Mouse (Mus musculus): ENCODE measurements around the gene Ifnl3. TPM values are rescaled to one million over a fixed set of nuclear protein-coding genes. Genes with fewer than 3 reads are reported as not detected.
A peak's percentile ranks its signal among the peaks of the same experiment; 100 is the strongest.

Gene Ifnl3
- polyA plus RNA-seq, 1 experiment from 2014 or later, result not detected

DNA sequence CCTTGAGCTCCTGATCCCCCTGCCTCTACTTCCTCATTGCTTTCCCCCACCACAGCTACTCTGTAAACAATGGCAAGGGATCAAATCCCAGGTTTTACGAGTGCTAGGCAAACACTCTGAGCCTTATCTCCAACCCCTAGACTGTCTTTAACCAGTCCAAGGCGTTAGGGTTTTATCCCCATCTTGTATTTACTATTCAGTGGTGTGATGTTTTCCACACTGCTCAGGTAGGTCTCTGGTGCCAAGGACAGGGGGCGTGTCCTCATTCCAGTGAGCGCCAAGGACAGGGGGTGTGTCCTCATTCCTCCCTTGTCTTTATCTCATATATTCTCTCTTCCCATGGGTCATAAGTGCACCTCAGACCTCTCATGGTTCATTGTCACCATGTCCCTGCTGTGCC, 17.9 kb downstream of the Ifnl3 start, which contains the start of gene Sycn:
Gene Sycn (plus strand): TSS at position 360 of the 400 bp plus-strand sequence.
- Histone ChIP-seq H3K4me2 (ENCODE audit: low read length) (no peak within 1 kb of the TSS), H3K36me3 (ENCODE audit: control insufficient read depth, insufficient read depth, low read length) (no peaks in the 10 kb centered on the region), H3K9me3 (replicated peaks; ENCODE audit: control insufficient read depth, low read length) (no peaks in the 10 kb centered on the region), H3K27ac (ENCODE audit: low read depth, low read length) (no peak within 1 kb of the TSS), H3K27me3 (replicated peaks; ENCODE audit: control insufficient read depth, insufficient read depth, low read length) (peaks cover 14% of the 10 kb centered on the region), H3K4me1 (ENCODE audit: control insufficient read depth, insufficient read depth, low read length) (no peaks in the 10 kb centered on the region), H3K9ac (ENCODE audit: low read length) (no peak within 1 kb of the TSS), H3K4me3 (ENCODE audit: low read depth, low read length) (no peak within 1 kb of the TSS)
- whole genome bisulfite sequencing, result 87% methylated on average over 4 of the region's 4 CpGs
- ATAC-seq (no peak), DNase-seq (ENCODE audit: low spot score) (no peak)

DNA sequence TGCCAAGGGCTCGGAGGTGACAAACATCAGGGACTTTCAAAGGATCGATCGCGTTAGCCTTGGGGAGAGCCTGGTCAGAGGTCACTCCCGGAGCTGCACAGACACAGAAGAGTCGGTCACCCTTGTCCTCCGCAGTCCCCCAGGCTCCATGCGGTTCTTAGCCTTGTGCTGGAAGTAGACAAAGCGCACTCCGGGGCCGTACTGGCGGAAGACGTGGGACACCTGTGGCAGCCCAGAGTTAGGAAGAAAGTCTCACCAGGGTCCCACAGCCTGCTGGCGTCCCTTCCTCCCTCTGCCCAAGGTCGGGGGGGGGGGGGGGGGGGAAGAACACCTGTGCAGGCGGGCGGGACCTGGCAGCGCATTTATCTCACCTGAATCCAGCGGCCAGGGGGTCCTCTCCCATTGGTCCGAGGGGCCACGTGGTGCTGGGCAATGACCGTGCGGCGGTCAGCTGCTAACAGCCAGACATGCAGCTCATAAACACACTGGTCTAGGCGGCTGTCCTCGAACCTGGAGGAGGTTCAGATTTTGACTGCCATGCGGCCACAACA, 21.5 kb downstream of the Ifnl3 start:
- no peak overlapping the region for H3K27ac ChIP-seq (ENCODE audit: low read depth, low read length)
- no peaks in the 10 kb centered on the region; the same call in 1 of the 2 replicates for H3K4me1 ChIP-seq (ENCODE audit: control insufficient read depth, insufficient read depth, low read length)
- H3K27me3 ChIP-seq (replicated peaks; ENCODE audit: control insufficient read depth, insufficient read depth, low read length), result peaks cover 31% of the 10 kb centered on the region
- no peaks in the 10 kb centered on the region for H3K9me3 ChIP-seq (replicated peaks; ENCODE audit: control insufficient read depth, low read length)
- H3K36me3 ChIP-seq (ENCODE audit: control insufficient read depth, insufficient read depth, low read length), result no peaks in the 10 kb centered on the region
- 5% methylated on average over 24 of the region's 27 CpGs for WGBS
- ATAC-seq (no peak), DNase-seq (ENCODE audit: low spot score) (no peak)
- no peak overlapping the region for H3K9ac ChIP-seq (ENCODE audit: low read length)
- peak overlapping the region; percentile 28; the same call in 1 of the 2 replicates for H3K4me2 ChIP-seq (ENCODE audit: low read length)
- no peak overlapping the region for H3K4me3 ChIP-seq (ENCODE audit: low read depth, low read length)

DNA sequence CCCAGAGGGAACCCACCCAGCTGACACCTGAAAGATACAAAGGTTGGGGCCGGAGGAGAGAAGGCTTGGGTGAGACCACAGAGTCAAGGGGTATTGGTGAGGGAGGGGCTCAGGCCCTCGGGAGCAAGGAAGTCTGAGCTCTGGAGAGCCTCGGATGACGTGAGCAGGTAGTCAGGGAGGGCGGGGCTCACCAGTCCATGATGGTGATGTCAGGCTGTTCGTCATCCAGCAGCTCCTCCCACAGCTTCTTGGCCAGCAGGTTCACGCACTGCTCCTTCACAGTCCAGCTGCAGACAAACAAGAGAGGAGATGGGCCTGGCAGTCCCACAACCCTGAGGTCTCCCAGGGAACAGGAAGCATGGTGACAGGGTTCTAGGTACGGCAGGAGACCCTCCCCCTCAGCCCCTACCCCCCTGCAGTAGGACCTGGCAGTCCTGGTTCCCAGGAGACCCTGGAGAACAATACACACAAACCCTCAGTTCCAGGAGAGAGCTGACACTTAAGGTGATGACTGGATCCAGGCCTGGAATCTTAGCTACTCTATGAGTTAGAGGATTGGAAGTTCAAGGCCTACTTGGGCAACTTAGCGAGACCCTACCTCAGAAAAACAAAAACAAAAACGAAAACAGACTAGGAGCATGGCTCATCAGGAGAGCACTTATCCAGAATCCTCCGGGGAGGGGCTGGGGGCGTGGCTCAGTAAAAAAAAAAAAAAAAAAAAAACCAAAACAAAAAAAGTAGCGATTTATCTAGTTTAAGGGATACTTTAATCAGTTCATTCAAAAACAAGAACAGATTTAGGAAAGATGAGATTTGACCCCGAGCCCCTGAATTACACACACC, 22.6 kb downstream of the Ifnl3 start:
- peaks cover 31% of the 10 kb centered on the region for H3K27me3 ChIP-seq (replicated peaks; ENCODE audit: control insufficient read depth, insufficient read depth, low read length)
- H3K36me3 ChIP-seq (ENCODE audit: control insufficient read depth, insufficient read depth, low read length), result no peaks in the 10 kb centered on the region
- DNase-seq (ENCODE audit: low spot score) (no peak), ATAC-seq (no peak; the same call in 1 of the 2 replicates)
- WGBS, result 24% methylated on average over 14 of the region's 14 CpGs
- H3K9me3 ChIP-seq (replicated peaks; ENCODE audit: control insufficient read depth, low read length), result no peaks in the 10 kb centered on the region
- no peak overlapping the region for H3K4me3 ChIP-seq (ENCODE audit: low read depth, low read length)
- H3K27ac ChIP-seq (ENCODE audit: low read depth, low read length), result no peak overlapping the region
- H3K4me1 ChIP-seq (ENCODE audit: control insufficient read depth, insufficient read depth, low read length), result no peaks in the 10 kb centered on the region; the same call in 1 of the 2 replicates
- no peak overlapping the region for H3K9ac ChIP-seq (ENCODE audit: low read length)
- no peak overlapping the region for H3K4me2 ChIP-seq (ENCODE audit: low read length)

- no peak overlapping the region for H3K27ac ChIP-seq (ENCODE audit: low read depth, low read length)
- no peak for ATAC-seq
- H3K36me3 ChIP-seq (ENCODE audit: control insufficient read depth, insufficient read depth, low read length), result no peaks in the 10 kb centered on the region
- H3K4me3 ChIP-seq (ENCODE audit: low read depth, low read length), result no peak overlapping the region
- 47% methylated on average over 7 of the region's 7 CpGs for WGBS
- no peaks in the 10 kb centered on the region for H3K9me3 ChIP-seq (replicated peaks; ENCODE audit: control insufficient read depth, low read length)
- peaks cover 31% of the 10 kb centered on the region for H3K27me3 ChIP-seq (replicated peaks; ENCODE audit: control insufficient read depth, insufficient read depth, low read length)
- no peak overlapping the region for H3K9ac ChIP-seq (ENCODE audit: low read length)
- no peak overlapping the region for H3K4me2 ChIP-seq (ENCODE audit: low read length)
- no peaks in the 10 kb centered on the region; the same call in 1 of the 2 replicates for H3K4me1 ChIP-seq (ENCODE audit: control insufficient read depth, insufficient read depth, low read length)
- no peak for DNase-seq (ENCODE audit: low spot score)
Measured at GRCm38 (mm10) chr7:28545891-28546210, 23.2 kb downstream of the Ifnl3 start.

- H3K4me3 ChIP-seq (ENCODE audit: low read depth, low read length), result peak overlapping the region; percentile 19
- H3K27me3 ChIP-seq (replicated peaks; ENCODE audit: control insufficient read depth, insufficient read depth, low read length), result peaks cover 31% of the 10 kb centered on the region
- H3K9me3 ChIP-seq (replicated peaks; ENCODE audit: control insufficient read depth, low read length), result no peaks in the 10 kb centered on the region
- no peak for DNase-seq (ENCODE audit: low spot score)
- H3K36me3 ChIP-seq (ENCODE audit: control insufficient read depth, insufficient read depth, low read length), result no peaks in the 10 kb centered on the region
- no peak for ATAC-seq
- H3K27ac ChIP-seq (ENCODE audit: low read depth, low read length), result no peak overlapping the region
- peak overlapping the region; percentile 52 for H3K4me2 ChIP-seq (ENCODE audit: low read length)
- H3K9ac ChIP-seq (ENCODE audit: low read length), result peak overlapping the region; percentile 40; the same call in 1 of the 2 replicates
- WGBS, result 1% methylated on average over 22 of the region's 22 CpGs
- H3K4me1 ChIP-seq (ENCODE audit: control insufficient read depth, insufficient read depth, low read length), result no peaks in the 10 kb centered on the region; the same call in 1 of the 2 replicates
Measured at GRCm38 (mm10) chr7:28546649-28547048, 24.0 kb downstream of the Ifnl3 start.

- Histone ChIP-seq H3K27ac (ENCODE audit: low read depth, low read length) (no peak within 1 kb of the TSS), H3K4me3 (ENCODE audit: low read depth, low read length) (peak within 1 kb of the TSS; percentile 19), H3K27me3 (replicated peaks; ENCODE audit: control insufficient read depth, insufficient read depth, low read length) (peaks cover 31% of the 10 kb centered on the region), H3K4me2 (ENCODE audit: low read length) (peak within 1 kb of the TSS; percentile 52), H3K9me3 (replicated peaks; ENCODE audit: control insufficient read depth, low read length) (no peaks in the 10 kb centered on the region), H3K4me1 (ENCODE audit: control insufficient read depth, insufficient read depth, low read length) (no peaks in the 10 kb centered on the region; the same call in 1 of the 2 replicates), H3K9ac (ENCODE audit: low read length) (peak within 1 kb of the TSS; percentile 40; the same call in 1 of the 2 replicates), H3K36me3 (ENCODE audit: control insufficient read depth, insufficient read depth, low read length) (no peaks in the 10 kb centered on the region)
- no peak for DNase-seq (ENCODE audit: low spot score)
- whole genome bisulfite sequencing, result 7% methylated on average over 5 of the region's 5 CpGs
- no peak for ATAC-seq
Measured at GRCm38 (mm10) chr7:28547154-28547553, 24.5 kb downstream of the Ifnl3 start, which contains the start of gene Nccrp1. Gene Nccrp1 (minus strand): TSS chr7:28547254.

- H3K27me3 ChIP-seq (replicated peaks; ENCODE audit: control insufficient read depth, insufficient read depth, low read length), result peaks cover 31% of the 10 kb centered on the region
- no peaks in the 10 kb centered on the region for H3K36me3 ChIP-seq (ENCODE audit: control insufficient read depth, insufficient read depth, low read length)
- H3K4me3 ChIP-seq (ENCODE audit: low read depth, low read length), result no peak overlapping the region
- no peaks in the 10 kb centered on the region for H3K9me3 ChIP-seq (replicated peaks; ENCODE audit: control insufficient read depth, low read length)
- H3K27ac ChIP-seq (ENCODE audit: low read depth, low read length), result no peak overlapping the region
- no peak for ATAC-seq
- no peak for DNase-seq (ENCODE audit: low spot score)
- 74% methylated on average over 7 of the region's 7 CpGs for WGBS
- no peaks in the 10 kb centered on the region; the same call in 1 of the 2 replicates for H3K4me1 ChIP-seq (ENCODE audit: control insufficient read depth, insufficient read depth, low read length)
- no peak overlapping the region for H3K4me2 ChIP-seq (ENCODE audit: low read length)
- H3K9ac ChIP-seq (ENCODE audit: low read length), result no peak overlapping the region
Measured at GRCm38 (mm10) chr7:28547628-28548027, 25.0 kb downstream of the Ifnl3 start.

- H3K4me2 ChIP-seq (ENCODE audit: low read length), result no peak overlapping the region
- no peaks in the 10 kb centered on the region for H3K4me1 ChIP-seq (ENCODE audit: control insufficient read depth, insufficient read depth, low read length)
- no peak overlapping the region for H3K27ac ChIP-seq (ENCODE audit: low read depth, low read length)
- H3K9ac ChIP-seq (ENCODE audit: low read length), result no peak overlapping the region
- H3K4me3 ChIP-seq (ENCODE audit: low read depth, low read length), result no peak overlapping the region
- 94% methylated on average over 6 of the region's 6 CpGs for WGBS
- DNase-seq (ENCODE audit: low spot score), result no peak
- no peaks in the 10 kb centered on the region for H3K27me3 ChIP-seq (replicated peaks; ENCODE audit: control insufficient read depth, insufficient read depth, low read length)
- no peaks in the 10 kb centered on the region for H3K9me3 ChIP-seq (replicated peaks; ENCODE audit: control insufficient read depth, low read length)
- ATAC-seq, result no peak
- no peaks in the 10 kb centered on the region for H3K36me3 ChIP-seq (ENCODE audit: control insufficient read depth, insufficient read depth, low read length)
Measured at GRCm38 (mm10) chr7:28553076-28553475, 30.4 kb downstream of the Ifnl3 start.

Measured in forebrain, embryonic 14.5 days (tissue).